Mouse (Mus musculus): ENCODE measurements at regions not wholly inside any gene's neighbourhood (a gene's known extent, or its start where the extent isn't known, plus 50 kb on each side); places are given as distances from the start of the nearest gene placed in this dataset.
"Not testable (repeated sequence)": the region's sequence is repeated elsewhere in the genome, so short reads cannot be mapped to it uniquely, and the experiment has no call there.

- no peak for DNase-seq
Observed at GRCm38 (mm10) chr12:33496306-33496705, 66.9 kb downstream of the Twistnb start.

- no peak for DNase-seq
Observed at GRCm38 (mm10) chr12:33497319-33497892, 68.0 kb downstream of the Twistnb start.

GRCm38 (mm10) chr12:33541566-33541965, 112.1 kb downstream of the Twistnb start:
- peak; percentile 7 for DNase-seq

GRCm38 (mm10) chr12:33551660-33552059, 122.2 kb downstream of the Twistnb start:
- DNase-seq = not testable (repeated sequence)

GRCm38 (mm10) chr12:33552231-33552630, 122.8 kb downstream of the Twistnb start:
- DNase-seq = no peak

GRCm38 (mm10) chr12:33552651-33553050, 123.2 kb downstream of the Twistnb start:
- DNase-seq = no peak

- no peak for DNase-seq
Observed at GRCm38 (mm10) chr12:33553731-33554130, 124.3 kb downstream of the Twistnb start.

- no peak for DNase-seq
Observed at GRCm38 (mm10) chr12:33561141-33561540, 131.7 kb downstream of the Twistnb start.

- no peak for DNase-seq
Observed at GRCm38 (mm10) chr12:33577877-33578428, 148.5 kb downstream of the Twistnb start.

GRCm38 (mm10) chr12:33580809-33581208, 151.4 kb downstream of the Twistnb start:
- no peak for DNase-seq

GRCm38 (mm10) chr12:33591031-33591430, 161.6 kb downstream of the Twistnb start:
- DNase-seq = no peak

- DNase-seq = no peak
Observed at GRCm38 (mm10) chr12:33592431-33592911, 163.0 kb downstream of the Twistnb start.

- no peak for DNase-seq
Observed at GRCm38 (mm10) chr12:33592938-33593337, 163.5 kb downstream of the Twistnb start.

GRCm38 (mm10) chr12:33593685-33594084, 164.2 kb downstream of the Twistnb start:
- no peak for DNase-seq

GRCm38 (mm10) chr12:33605393-33605792, 176.0 kb downstream of the Twistnb start:
- no peak for DNase-seq

GRCm38 (mm10) chr12:33607811-33608602, 178.6 kb downstream of the Twistnb start:
- no peak for DNase-seq

- no peak for DNase-seq
Observed at GRCm38 (mm10) chr12:33612378-33612777, 182.9 kb downstream of the Twistnb start.

- no peak for DNase-seq
Observed at GRCm38 (mm10) chr12:33620391-33620790, 191.0 kb downstream of the Twistnb start.

GRCm38 (mm10) chr12:33626092-33626882, 196.9 kb downstream of the Twistnb start:
- no peak for DNase-seq

- no peak for DNase-seq
Observed at GRCm38 (mm10) chr12:33652597-33652996, 223.2 kb downstream of the Twistnb start.

GRCm38 (mm10) chr12:33675508-33675907, 246.1 kb downstream of the Twistnb start:
- DNase-seq = no peak

GRCm38 (mm10) chr12:33692870-33693269, 235.4 kb upstream of the Ferd3l start:
- DNase-seq = no peak

- no peak for DNase-seq
Observed at GRCm38 (mm10) chr12:33714392-33714791, 213.8 kb upstream of the Ferd3l start.

Measured in right cerebral cortex, postnatal 14 days (tissue).